Mouse (Mus musculus): ENCODE measurements around the gene Qpctl. TPM values are rescaled to one million over a fixed set of nuclear protein-coding genes. Genes with fewer than 3 reads are reported as not detected.
A peak's percentile ranks its signal among the peaks of the same experiment; 100 is the strongest.

Qpctl gene
- total RNA-seq (2021) = 10 to 100 TPM; 17.9 to 19.7 TPM

GRCm38 (mm10) chr7:19148875-19149541 lies at the start of gene Qpctl:
Gene Qpctl (minus strand): TSS chr7:19149291.
- DNase-seq (ENCODE audit: extremely low spot score in 1 of 2, low spot score in 1 of 2) = peak; percentile 84

GRCm38 (mm10) chr7:19197985-19198384 lies 48.9 kb upstream of the Qpctl start:
- DNase-seq (ENCODE audit: extremely low spot score in 1 of 2, low spot score in 1 of 2) = peak in 1 of 2 experiments; percentile 53

- DNase-seq (ENCODE audit: extremely low spot score in 1 of 2, low spot score in 1 of 2) = peak in 1 of 2 experiments; percentile 56
Measured at GRCm38 (mm10) chr7:19196676-19197075, 47.6 kb upstream of the Qpctl start.

GRCm38 (mm10) chr7:19194676-19195075 lies 45.6 kb upstream of the Qpctl start:
- no peak for DNase-seq (ENCODE audit: extremely low spot score in 1 of 2, low spot score in 1 of 2)

GRCm38 (mm10) chr7:19184758-19185157 lies 35.7 kb upstream of the Qpctl start:
- DNase-seq (ENCODE audit: extremely low spot score in 1 of 2, low spot score in 1 of 2) = no peak

GRCm38 (mm10) chr7:19184250-19184649 lies 35.2 kb upstream of the Qpctl start:
- DNase-seq (ENCODE audit: extremely low spot score in 1 of 2, low spot score in 1 of 2) = no peak

- no peak for DNase-seq (ENCODE audit: extremely low spot score in 1 of 2, low spot score in 1 of 2)
Measured at GRCm38 (mm10) chr7:19180862-19181429, 31.9 kb upstream of the Qpctl start.

- DNase-seq (ENCODE audit: extremely low spot score in 1 of 2, low spot score in 1 of 2) = no peak
Measured at GRCm38 (mm10) chr7:19179936-19180335, 30.8 kb upstream of the Qpctl start.

- peak in 1 of 2 experiments; percentile 46 for DNase-seq (ENCODE audit: extremely low spot score in 1 of 2, low spot score in 1 of 2)
Measured at GRCm38 (mm10) chr7:19179173-19179572, 30.1 kb upstream of the Qpctl start.

GRCm38 (mm10) chr7:19178443-19179092 lies 29.5 kb upstream of the Qpctl start:
- DNase-seq (ENCODE audit: extremely low spot score in 1 of 2, low spot score in 1 of 2) = peak; percentile 75 to 92

- no peak for DNase-seq (ENCODE audit: extremely low spot score in 1 of 2, low spot score in 1 of 2)
Measured at GRCm38 (mm10) chr7:19178035-19178434, 28.9 kb upstream of the Qpctl start.

- DNase-seq (ENCODE audit: extremely low spot score in 1 of 2, low spot score in 1 of 2) = no peak
Measured at GRCm38 (mm10) chr7:19177216-19177615, 28.1 kb upstream of the Qpctl start.

GRCm38 (mm10) chr7:19176516-19176947 lies 27.4 kb upstream of the Qpctl start:
- no peak for DNase-seq (ENCODE audit: extremely low spot score in 1 of 2, low spot score in 1 of 2)

- peak; percentile 63 to 83 for DNase-seq (ENCODE audit: extremely low spot score in 1 of 2, low spot score in 1 of 2)
Measured at GRCm38 (mm10) chr7:19175708-19176515, 26.8 kb upstream of the Qpctl start, which contains the start of gene Eml2. Gene Eml2 (plus strand): TSS chr7:19176421.

GRCm38 (mm10) chr7:19172874-19173273 lies 23.8 kb upstream of the Qpctl start:
- peak; percentile 85 to 95 for DNase-seq (ENCODE audit: extremely low spot score in 1 of 2, low spot score in 1 of 2)

GRCm38 (mm10) chr7:19171831-19172230 lies 22.7 kb upstream of the Qpctl start:
- DNase-seq (ENCODE audit: extremely low spot score in 1 of 2, low spot score in 1 of 2) = no peak

- DNase-seq (ENCODE audit: extremely low spot score in 1 of 2, low spot score in 1 of 2) = no peak
Measured at GRCm38 (mm10) chr7:19170142-19170541, 21.1 kb upstream of the Qpctl start.

GRCm38 (mm10) chr7:19169506-19169905 lies 20.4 kb upstream of the Qpctl start:
- DNase-seq (ENCODE audit: extremely low spot score in 1 of 2, low spot score in 1 of 2) = no peak

GRCm38 (mm10) chr7:19166990-19167389 lies 17.9 kb upstream of the Qpctl start:
- DNase-seq (ENCODE audit: extremely low spot score in 1 of 2, low spot score in 1 of 2) = no peak

- DNase-seq (ENCODE audit: extremely low spot score in 1 of 2, low spot score in 1 of 2) = no peak
Measured at GRCm38 (mm10) chr7:19165656-19166423, 16.7 kb upstream of the Qpctl start, which contains the start of gene Gipr. Gene Gipr (minus strand): TSS chr7:19166127.

Data from layer of hippocampus, postnatal 25 days (tissue).